Mouse (Mus musculus): Measurements from ENCODE around the gene Iglon5.

GRCm38 (mm10) chr7:43438611-43439010 is 51.3 kb downstream of the Iglon5 start:
- TF ChIP-seq GATA1 (IDR thresholded peaks at IDR 0.05; ENCODE audit: borderline replicate concordance, low read length) (no peak), FLI1 (IDR thresholded peaks at IDR 0.05; ENCODE audit: low read length) (no peak)
